Mouse (Mus musculus): ENCODE measurements at regions not wholly inside any gene's neighbourhood (a gene's known extent, or its start where the extent isn't known, plus 50 kb on each side); places are given as distances from the start of the nearest gene placed in this dataset.
A peak's percentile ranks its signal among the peaks of the same experiment; 100 is the strongest.

GRCm38 (mm10) chr4:135632443-135632842 lies 53.6 kb upstream of the Ifnlr1 start:
- DNase-seq (ENCODE audit: extremely low read depth, low read depth), result no peak

GRCm38 (mm10) chr4:135629793-135630569 lies 56.1 kb upstream of the Ifnlr1 start:
- DNase-seq (ENCODE audit: extremely low read depth, low read depth), result peak; percentile 84

GRCm38 (mm10) chr4:135626461-135626860 lies 53.0 kb upstream of the Grhl3 start:
- DNase-seq (ENCODE audit: extremely low read depth, low read depth), result no peak

GRCm38 (mm10) chr4:135623121-135623707 lies 49.8 kb upstream of the Grhl3 start:
- DNase-seq (ENCODE audit: extremely low read depth, low read depth), result peak; percentile 94

Data from MEL-GATA-1-ER (cell line).